Mouse (Mus musculus): ENCODE measurements around the gene Tpx2. TPM values are rescaled to one million over a fixed set of nuclear protein-coding genes. Genes with fewer than 3 reads are reported as not detected.

Tpx2 gene
- polyA plus RNA-seq, 1 experiment from 2014 or later = 162 TPM

GRCm38 (mm10) chr2:152928219-152928987, 80.6 kb downstream of the Tpx2 start:
- no peak overlapping the region for H3K4me3 ChIP-seq
- H3K27ac ChIP-seq = peak overlapping the region; percentile 40; the same call in 1 of the 2 replicates
- H3K9me3 ChIP-seq = no peaks in the 10 kb centered on the region
- no peaks in the 10 kb centered on the region for H3K36me3 ChIP-seq (replicated peaks)
- H3K27me3 ChIP-seq (ENCODE audit: poor library complexity, severe bottlenecking) = peaks cover 20% of the 10 kb centered on the region
- no peak for DNase-seq (ENCODE audit: extremely low spot score, low spot score)
- 53% methylated on average over 14 of the region's 14 CpGs for WGBS
- H3K4me1 ChIP-seq = peaks cover 69% of the 10 kb centered on the region

GRCm38 (mm10) chr2:152928988-152929370, 81.2 kb downstream of the Tpx2 start:
- H3K9me3 ChIP-seq = no peaks in the 10 kb centered on the region
- peak overlapping the region; percentile 40; the same call in 1 of the 2 replicates for H3K27ac ChIP-seq
- H3K36me3 ChIP-seq (replicated peaks) = no peaks in the 10 kb centered on the region
- no peak overlapping the region for H3K4me3 ChIP-seq
- DNase-seq (ENCODE audit: extremely low spot score, low spot score) = no peak
- WGBS = 68% methylated on average over 3 of the region's 3 CpGs
- peaks cover 66% of the 10 kb centered on the region for H3K4me1 ChIP-seq
- H3K27me3 ChIP-seq (ENCODE audit: poor library complexity, severe bottlenecking) = peaks cover 24% of the 10 kb centered on the region

DNA sequence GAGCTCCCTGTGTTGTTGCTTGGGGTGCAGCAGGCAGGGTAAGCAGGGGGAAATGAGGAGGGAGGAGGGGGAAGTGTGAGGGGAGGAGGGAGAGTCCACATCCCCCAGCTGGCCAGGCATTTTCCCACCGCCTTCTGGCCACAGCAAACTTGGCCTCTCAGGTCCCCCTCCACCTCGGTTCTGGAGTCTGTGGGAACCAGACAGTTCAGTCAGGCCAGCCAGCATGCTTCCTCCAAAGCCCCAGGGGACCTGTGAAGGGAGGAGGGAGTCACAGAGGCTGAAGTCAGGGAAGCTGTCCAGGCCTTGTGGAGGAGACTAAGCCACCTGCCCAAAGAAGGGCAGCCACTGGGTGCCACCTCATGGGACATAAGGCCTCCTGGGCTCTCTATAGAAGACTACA, 82.5 kb downstream of the Tpx2 start:
- Histone ChIP-seq H3K9me3 (no peaks in the 10 kb centered on the region), H3K27ac (peak overlapping the region; percentile 51), H3K36me3 (replicated peaks) (no peaks in the 10 kb centered on the region), H3K4me1 (peaks cover 53% of the 10 kb centered on the region), H3K27me3 (ENCODE audit: poor library complexity, severe bottlenecking) (peaks cover 27% of the 10 kb centered on the region), H3K4me3 (no peak overlapping the region)
- 36% methylated on average over 2 of the region's 2 CpGs for WGBS
- no peak for DNase-seq (ENCODE audit: extremely low spot score, low spot score)

- peaks cover 43% of the 10 kb centered on the region for H3K4me1 ChIP-seq
- WGBS = 84% methylated on average over 12 of the region's 12 CpGs
These were observed 83.8 kb downstream of the Tpx2 start for GRCm38 (mm10) chr2:152931456-152932160.

DNA sequence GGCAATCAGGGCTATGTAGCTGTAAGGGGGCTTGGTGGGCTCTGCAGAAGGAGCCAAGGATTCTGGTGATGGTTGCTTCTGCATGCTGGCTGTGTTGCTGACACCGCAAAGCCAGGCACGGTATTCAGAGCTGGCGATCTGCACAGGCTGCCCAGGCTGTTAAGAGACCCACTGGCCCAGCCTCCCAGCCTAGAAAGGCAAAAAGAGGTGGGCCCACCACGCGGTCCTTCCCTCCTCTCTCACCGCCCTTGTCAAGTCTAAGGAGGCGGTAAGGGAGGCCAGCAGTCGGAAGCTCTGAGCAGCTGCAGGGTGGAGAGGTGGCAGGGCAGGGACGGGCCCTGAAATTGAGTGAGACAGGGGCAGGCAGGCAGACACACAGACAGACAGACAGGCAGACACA, 85.3 kb downstream of the Tpx2 start, which contains the start of gene Foxs1:
Gene Foxs1, minus strand, starts transcription at position 161 of the 400 bp plus-strand sequence.
- Histone ChIP-seq H3K9me3 (no peaks in the 10 kb centered on the region), H3K36me3 (replicated peaks) (no peaks in the 10 kb centered on the region), H3K4me1 (peaks cover 32% of the 10 kb centered on the region), H3K27me3 (ENCODE audit: poor library complexity, severe bottlenecking) (peaks cover 42% of the 10 kb centered on the region), H3K27ac (no peak within 1 kb of the TSS; the same call in 1 of the 2 replicates), H3K4me3 (no peak within 1 kb of the TSS)
- DNase-seq (ENCODE audit: extremely low spot score, low spot score) = no peak
- WGBS = 50% methylated on average over 9 of the region's 9 CpGs

More at GRCm38 (mm10) chr2:152931456-152932160, 83.8 kb downstream of the Tpx2 start:
- no peak overlapping the region for H3K27ac ChIP-seq
- H3K9me3 ChIP-seq = no peaks in the 10 kb centered on the region
- H3K36me3 ChIP-seq (replicated peaks) = no peaks in the 10 kb centered on the region
- H3K27me3 ChIP-seq (ENCODE audit: poor library complexity, severe bottlenecking) = peaks cover 41% of the 10 kb centered on the region
- no peak overlapping the region for H3K4me3 ChIP-seq
- no peak for DNase-seq (ENCODE audit: extremely low spot score, low spot score)

DNA sequence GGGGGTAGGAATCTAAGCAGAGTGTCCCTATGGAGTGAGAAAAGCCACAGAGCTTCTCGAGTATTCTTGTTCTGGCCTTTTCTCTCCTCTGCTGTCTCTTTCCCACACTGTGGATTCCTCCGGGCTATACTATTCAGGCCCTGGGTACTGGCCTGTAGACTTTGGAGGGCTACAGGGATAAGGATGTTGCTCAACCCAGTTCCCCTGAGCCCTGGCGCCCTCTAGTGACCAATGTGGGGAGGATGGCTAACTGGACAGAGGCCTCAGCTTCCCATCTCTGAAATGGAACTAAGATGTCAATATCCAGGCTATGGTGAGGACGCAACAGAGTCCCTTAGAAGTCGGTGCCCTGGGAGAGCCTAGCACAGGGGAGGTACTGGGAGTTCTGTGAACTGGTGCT, 85.8 kb downstream of the Tpx2 start:
- Histone ChIP-seq H3K36me3 (replicated peaks) (no peaks in the 10 kb centered on the region), H3K27me3 (ENCODE audit: poor library complexity, severe bottlenecking) (peaks cover 47% of the 10 kb centered on the region), H3K4me3 (no peak overlapping the region), H3K4me1 (peaks cover 27% of the 10 kb centered on the region), H3K27ac (no peak overlapping the region), H3K9me3 (no peaks in the 10 kb centered on the region)
- 30% methylated on average over 5 of the region's 5 CpGs for WGBS
- DNase-seq (ENCODE audit: extremely low spot score, low spot score) = no peak

GRCm38 (mm10) chr2:152939846-152940245, 92.1 kb downstream of the Tpx2 start:
- peak; percentile 48 for DNase-seq (ENCODE audit: extremely low spot score, low spot score)
- peaks cover 86% of the 10 kb centered on the region for H3K27me3 ChIP-seq (ENCODE audit: poor library complexity, severe bottlenecking)
- no peaks in the 10 kb centered on the region for H3K36me3 ChIP-seq (replicated peaks)
- H3K4me1 ChIP-seq = peaks cover 21% of the 10 kb centered on the region
- WGBS = 23% methylated on average over 4 of the region's 4 CpGs
- no peak overlapping the region for H3K27ac ChIP-seq
- H3K4me3 ChIP-seq = no peak overlapping the region
- no peaks in the 10 kb centered on the region for H3K9me3 ChIP-seq

DNA sequence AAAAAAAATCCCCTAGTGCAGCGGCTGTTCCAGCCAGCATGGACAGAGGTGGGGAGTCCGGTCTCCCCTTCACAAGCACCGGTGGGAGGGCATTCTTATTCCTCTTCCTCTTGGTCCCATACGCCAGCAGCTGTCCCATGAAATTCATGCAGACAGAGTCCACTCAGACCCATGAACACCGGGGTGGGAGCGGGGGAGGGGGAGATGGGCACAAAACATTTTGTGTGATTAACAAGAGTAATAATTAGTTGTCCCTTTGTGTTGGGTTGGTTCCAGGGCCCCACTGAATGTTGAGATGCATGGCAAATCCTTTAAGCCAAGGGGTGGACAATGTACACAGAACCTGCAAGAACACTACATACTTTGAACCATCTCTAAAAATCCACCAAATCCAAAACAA, 93.3 kb downstream of the Tpx2 start:
- Histone ChIP-seq H3K9me3 (no peaks in the 10 kb centered on the region), H3K36me3 (replicated peaks) (no peaks in the 10 kb centered on the region), H3K27me3 (ENCODE audit: poor library complexity, severe bottlenecking) (peaks cover 87% of the 10 kb centered on the region), H3K4me1 (peaks cover 17% of the 10 kb centered on the region), H3K27ac (no peak overlapping the region), H3K4me3 (no peak overlapping the region)
- 84% methylated on average over 6 of the region's 6 CpGs for WGBS
- DNase-seq (ENCODE audit: extremely low spot score, low spot score) = no peak

GRCm38 (mm10) chr2:152941776-152942175, 94.0 kb downstream of the Tpx2 start:
- Histone ChIP-seq H3K27me3 (ENCODE audit: poor library complexity, severe bottlenecking) (peaks cover 87% of the 10 kb centered on the region), H3K4me1 (peaks cover 17% of the 10 kb centered on the region), H3K4me3 (no peak overlapping the region), H3K9me3 (no peaks in the 10 kb centered on the region), H3K36me3 (replicated peaks) (no peaks in the 10 kb centered on the region), H3K27ac (no peak overlapping the region)
- no peak for DNase-seq (ENCODE audit: extremely low spot score, low spot score)
- 34% methylated on average over 7 of the region's 7 CpGs for WGBS

GRCm38 (mm10) chr2:152942898-152943515, 95.2 kb downstream of the Tpx2 start:
- no peaks in the 10 kb centered on the region for H3K36me3 ChIP-seq (replicated peaks)
- H3K27ac ChIP-seq = no peak overlapping the region; the same call in 1 of the 2 replicates
- DNase-seq (ENCODE audit: extremely low spot score, low spot score) = no peak
- peaks cover 100% of the 10 kb centered on the region for H3K27me3 ChIP-seq (ENCODE audit: poor library complexity, severe bottlenecking)
- H3K9me3 ChIP-seq = no peaks in the 10 kb centered on the region
- H3K4me3 ChIP-seq = peak overlapping the region; percentile 55
- H3K4me1 ChIP-seq = peaks cover 17% of the 10 kb centered on the region
- WGBS = under 1% methylated on average over 65 of the region's 65 CpGs

DNA sequence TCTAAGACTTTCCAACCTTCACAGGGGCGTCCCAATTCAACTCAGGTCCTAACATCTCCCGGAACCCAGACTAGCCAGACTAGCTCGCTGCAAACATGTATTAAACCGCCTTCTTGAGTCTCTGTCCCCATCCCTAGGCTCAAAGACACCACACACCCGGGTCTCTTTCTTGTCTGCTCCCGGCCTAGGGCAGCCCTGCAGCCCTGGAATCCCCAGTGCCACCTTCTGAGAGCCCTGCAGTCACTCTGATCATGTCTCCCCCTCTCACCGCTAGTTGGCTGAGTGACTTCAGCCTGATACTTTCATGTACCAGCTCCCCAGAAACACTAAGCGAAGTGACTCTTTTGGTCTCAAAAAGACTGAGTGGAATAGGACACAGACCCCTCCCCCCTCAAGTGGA, 95.8 kb downstream of the Tpx2 start:
- no peak for DNase-seq (ENCODE audit: extremely low spot score, low spot score)
- peaks cover 100% of the 10 kb centered on the region for H3K27me3 ChIP-seq (ENCODE audit: poor library complexity, severe bottlenecking)

DNA sequence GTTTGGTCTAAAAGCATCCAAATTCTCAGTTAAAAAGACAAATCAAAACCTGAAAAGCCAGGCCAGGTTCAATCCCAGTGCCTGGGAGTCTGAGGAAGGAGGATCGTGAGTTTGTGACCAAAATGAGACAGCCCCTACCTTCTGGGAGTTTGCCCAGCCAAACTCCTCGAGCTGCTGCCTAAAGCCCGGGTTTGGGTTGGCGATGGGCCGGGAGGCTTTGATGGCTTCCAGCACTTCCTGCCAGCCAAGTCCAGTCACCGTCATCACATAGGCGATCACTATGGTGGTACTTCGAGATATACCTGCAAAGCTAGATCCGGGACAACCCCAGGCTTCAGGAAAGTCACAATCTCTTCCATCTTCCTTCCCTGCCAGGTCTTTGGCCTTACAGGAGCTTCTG, 96.2 kb downstream of the Tpx2 start:
- Histone ChIP-seq H3K27me3 (ENCODE audit: poor library complexity, severe bottlenecking) (peaks cover 100% of the 10 kb centered on the region), H3K9me3 (no peaks in the 10 kb centered on the region), H3K36me3 (replicated peaks) (no peaks in the 10 kb centered on the region), H3K27ac (no peak overlapping the region), H3K4me3 (no peak overlapping the region), H3K4me1 (peaks cover 17% of the 10 kb centered on the region)
- DNase-seq (ENCODE audit: extremely low spot score, low spot score) = no peak
- WGBS = 62% methylated on average over 9 of the region's 9 CpGs

More for the DNA sequence above, 95.8 kb downstream of the Tpx2 start:
- H3K4me3 ChIP-seq = peak overlapping the region; percentile 55
- H3K9me3 ChIP-seq = no peaks in the 10 kb centered on the region
- WGBS = 5% methylated on average over 8 of the region's 8 CpGs
- H3K36me3 ChIP-seq (replicated peaks) = no peaks in the 10 kb centered on the region
- H3K27ac ChIP-seq = no peak overlapping the region
- peaks cover 17% of the 10 kb centered on the region for H3K4me1 ChIP-seq
